Mouse (Mus musculus): ENCODE data around the gene Ift81. TPM values are rescaled to one million over a fixed set of nuclear protein-coding genes. Genes with fewer than 3 reads are reported as not detected.

Ift81 gene
- polyA plus RNA-seq, 1 experiment from 2014 or later, result 42.2 TPM

DNA sequence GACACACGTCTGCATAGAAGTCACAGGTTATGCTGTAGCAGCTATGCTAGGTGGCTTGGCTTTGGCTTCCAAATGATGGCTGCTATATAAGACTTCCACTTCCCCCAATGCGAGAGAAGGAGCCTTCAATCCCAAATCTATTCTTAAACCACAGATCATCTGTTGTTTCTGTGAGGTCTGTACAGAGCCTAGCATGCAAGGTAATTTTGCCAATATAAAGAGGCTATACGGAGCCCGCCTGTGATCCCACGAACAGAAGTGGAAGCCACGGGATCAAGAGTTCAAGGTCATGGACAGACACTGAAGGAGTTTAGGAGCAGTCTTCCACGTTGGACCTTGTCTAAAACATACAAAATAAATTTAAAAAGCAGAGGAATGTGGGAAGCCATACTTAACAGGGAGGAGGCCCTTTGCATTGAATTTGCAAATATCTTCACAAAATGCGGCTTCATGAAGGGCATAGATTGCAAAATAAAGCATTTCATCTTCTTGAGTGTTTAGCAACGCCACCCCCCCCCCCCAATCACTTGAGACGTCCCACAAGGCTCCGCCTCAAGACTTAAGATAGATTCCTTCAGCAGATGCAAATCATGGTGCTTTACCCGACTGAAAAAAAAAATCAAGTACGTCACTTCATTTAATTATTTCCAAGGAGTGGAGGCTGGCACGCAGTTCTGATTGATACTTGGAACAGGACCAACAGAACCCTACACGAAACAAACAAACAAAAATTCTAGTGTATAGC is 111.1 kb downstream of the Ift81 start:
- peaks cover 34% of the 10 kb centered on the region for H3K4me1 ChIP-seq
- H3K27me3 ChIP-seq (ENCODE audit: low read depth, poor library complexity, severe bottlenecking), result 0 out of 2 replicates have a peak, but pooled peaks cover 6% of the 10 kb centered on the region
- 46% methylated on average over 15 of the region's 15 CpGs for WGBS
- H3K36me3 ChIP-seq, result peaks cover 22% of the 10 kb centered on the region
- peak overlapping the region; percentile 99 for H3K27ac ChIP-seq
- DNase-seq (ENCODE audit: low spot score), result no peak
- H3K9me3 ChIP-seq (replicated peaks), result no peaks in the 10 kb centered on the region
- peak overlapping the region; percentile 99 for H3K4me3 ChIP-seq

DNA sequence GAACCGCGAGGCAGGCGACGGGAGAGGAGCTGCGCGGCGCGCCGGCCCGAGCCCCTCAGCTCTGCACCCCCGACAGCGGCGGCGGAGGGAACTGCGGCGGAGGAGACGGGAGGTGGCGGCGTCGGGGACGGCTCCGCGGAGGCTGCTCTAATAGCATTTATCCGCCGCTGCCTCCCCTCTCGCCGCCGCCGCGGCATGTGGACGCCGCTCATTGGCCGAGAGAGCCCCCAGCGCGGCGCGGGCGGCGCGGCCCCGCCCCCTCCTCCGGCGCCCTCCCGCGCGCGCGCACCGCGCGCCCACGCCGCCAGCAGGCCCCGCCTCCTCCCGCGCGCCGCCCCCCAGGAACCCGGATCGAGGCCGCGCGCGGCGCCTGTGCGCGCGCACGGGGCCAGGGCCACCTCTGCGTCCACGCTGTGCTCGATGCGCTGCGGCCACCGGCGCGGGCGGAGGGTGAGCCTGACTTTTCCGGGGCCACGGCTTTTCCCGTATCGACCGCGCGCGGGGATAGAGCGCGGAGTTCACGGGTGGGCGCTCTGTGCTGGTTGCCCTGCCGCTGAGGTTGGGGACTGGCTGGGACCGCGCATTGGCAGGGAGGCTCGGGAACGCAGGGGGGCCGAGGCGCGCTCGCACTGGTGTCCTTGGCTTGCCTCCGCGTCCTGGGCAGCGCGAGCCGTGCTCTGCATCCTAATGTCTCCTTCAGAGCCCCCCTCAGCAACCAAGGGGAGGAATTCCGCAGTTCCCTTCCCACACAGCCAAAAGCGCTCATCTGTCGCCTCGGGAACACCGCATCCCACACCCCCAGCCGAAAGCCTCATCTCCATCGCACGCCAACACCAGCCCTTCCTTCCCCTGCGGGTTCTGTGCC is 112.0 kb downstream of the Ift81 start, which contains the start of gene Atp2a2:
Gene Atp2a2, minus strand, starts transcription at position 149 of the 865 bp plus-strand sequence.
- 0 out of 2 replicates have a peak, but pooled peaks cover 6% of the 10 kb centered on the region for H3K27me3 ChIP-seq (ENCODE audit: low read depth, poor library complexity, severe bottlenecking)
- peaks cover 29% of the 10 kb centered on the region for H3K36me3 ChIP-seq
- peak within 1 kb of the TSS; percentile 99 for H3K27ac ChIP-seq
- 3% methylated on average over 84 of the region's 113 CpGs for WGBS
- DNase-seq (ENCODE audit: low spot score), result peak; percentile 93
- peak within 1 kb of the TSS; percentile 99 for H3K4me3 ChIP-seq
- H3K9me3 ChIP-seq (replicated peaks), result no peaks in the 10 kb centered on the region
- H3K4me1 ChIP-seq, result peaks cover 37% of the 10 kb centered on the region

DNA sequence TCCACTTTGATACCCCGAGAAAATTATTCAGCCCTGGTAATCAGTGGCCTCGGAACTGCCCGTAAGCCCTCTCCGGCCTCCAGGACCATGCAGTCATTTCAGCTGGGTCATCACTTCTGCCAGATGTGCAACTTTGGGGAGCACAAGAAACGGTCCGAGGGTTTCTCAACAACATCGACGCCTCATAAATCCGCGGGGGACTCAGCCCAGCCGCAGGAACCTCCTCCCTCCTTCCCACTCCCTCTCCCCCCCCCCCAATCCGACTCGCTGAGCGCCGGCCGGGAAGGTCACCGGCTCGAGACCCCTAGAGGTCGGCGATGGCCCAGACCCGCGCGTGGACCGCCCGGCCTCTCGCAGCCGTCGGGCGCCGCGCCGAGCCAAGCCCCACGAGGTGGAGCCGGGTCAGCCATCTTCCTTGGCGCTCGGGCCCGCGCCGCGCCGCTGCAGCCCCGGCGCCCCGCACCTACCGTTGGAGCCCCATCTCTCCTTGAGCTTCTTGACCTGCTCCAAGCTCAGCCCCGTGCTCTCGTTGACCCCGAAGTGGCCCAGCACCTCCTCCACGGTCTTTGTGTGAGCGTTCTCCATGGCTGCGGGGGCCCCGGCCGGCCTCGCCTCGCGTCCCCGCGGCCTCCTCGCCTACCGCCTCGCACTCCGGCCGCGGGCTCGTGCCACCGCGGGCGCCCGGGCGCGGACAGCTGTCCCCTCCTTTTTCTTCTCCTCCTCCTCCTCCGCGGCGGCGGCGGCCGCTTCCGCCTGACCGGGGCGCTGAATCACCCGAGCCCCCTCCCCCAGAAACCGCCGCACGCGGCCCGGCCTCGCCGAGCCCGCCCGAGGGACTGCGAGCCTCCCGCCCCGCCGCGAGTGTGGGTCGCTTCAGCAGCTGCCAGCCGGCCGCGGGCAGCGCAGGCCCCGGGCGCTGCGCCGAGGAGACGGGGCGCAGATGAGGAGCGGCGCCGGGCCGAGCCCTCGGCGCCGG is 112.9 kb downstream of the Ift81 start:
- Histone ChIP-seq H3K36me3 (peaks cover 38% of the 10 kb centered on the region), H3K27ac (peak overlapping the region; percentile 99), H3K4me3 (peak overlapping the region; percentile 99), H3K4me1 (peaks cover 37% of the 10 kb centered on the region), H3K9me3 (replicated peaks) (no peaks in the 10 kb centered on the region), H3K27me3 (ENCODE audit: low read depth, poor library complexity, severe bottlenecking) (0 out of 2 replicates have a peak, but pooled peaks cover 6% of the 10 kb centered on the region)
- DNase-seq (ENCODE audit: low spot score), result peak; percentile 81
- WGBS, result under 1% methylated on average over 113 of the region's 113 CpGs

DNA sequence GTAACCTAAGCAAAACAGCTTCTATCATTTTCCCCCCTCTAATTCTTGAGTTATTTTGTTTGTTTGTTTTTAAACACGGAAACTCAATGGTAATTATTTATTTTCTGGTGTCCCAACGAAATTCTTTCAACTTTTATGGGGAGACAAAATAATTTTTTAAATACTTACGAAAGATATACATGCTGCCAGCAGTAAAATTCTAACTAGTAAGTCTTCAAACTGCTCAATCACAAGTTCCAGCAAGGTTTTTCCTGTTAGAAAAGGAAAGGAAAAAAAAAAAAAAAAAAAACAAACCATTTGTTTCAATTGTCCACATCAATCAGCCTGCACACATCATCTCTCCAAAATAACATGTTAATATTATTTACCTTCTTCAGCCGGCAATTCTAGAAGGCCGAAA is 113.8 kb downstream of the Ift81 start:
- no peak for DNase-seq (ENCODE audit: low spot score)
- Histone ChIP-seq H3K36me3 (peaks cover 47% of the 10 kb centered on the region), H3K4me1 (peaks cover 37% of the 10 kb centered on the region), H3K4me3 (peak overlapping the region; percentile 99), H3K27ac (peak overlapping the region; percentile 99), H3K27me3 (ENCODE audit: low read depth, poor library complexity, severe bottlenecking) (0 out of 2 replicates have a peak, but pooled peaks cover 6% of the 10 kb centered on the region), H3K9me3 (replicated peaks) (no peaks in the 10 kb centered on the region)
- WGBS, result 36% methylated on average over 5 of the region's 5 CpGs

Other genes with a start within 250 kb of the Ift81 start
- 102 and 103 TPM in 2 replicates for gene Gpn3, start 242.6 kb downstream of the Ift81 start, polyA plus RNA-seq (2016; fragmentation: Nextera tagmentation; extraction: Ambion mirVana)
- 83.6 and 90.4 TPM in 2 replicates for gene Fam216a, start 242.2 kb downstream of the Ift81 start, polyA plus RNA-seq (2016; fragmentation: Nextera tagmentation; extraction: Ambion mirVana)
- 80.5 and 86.6 TPM in 2 replicates for gene Arpc3, start 222.6 kb downstream of the Ift81 start, polyA plus RNA-seq (2016; fragmentation: Nextera tagmentation; extraction: Ambion mirVana)
- gene Anapc7, start 192.8 kb downstream of the Ift81 start, polyA plus RNA-seq (2016; fragmentation: Nextera tagmentation; extraction: Ambion mirVana), result 60.4 and 66.8 TPM in 2 replicates
- 39.0 and 42.9 TPM in 2 replicates for gene Atp2a2, start 112.3 kb downstream of the Ift81 start, polyA plus RNA-seq (2016; fragmentation: Nextera tagmentation; extraction: Ambion mirVana)
- 0.08 TPM in 1 of 2 replicates, not detected in the other for gene P2rx7, start 29.4 kb upstream of the Ift81 start, polyA plus RNA-seq (2016; fragmentation: Nextera tagmentation; extraction: Ambion mirVana)
- 3.5 and 4.1 TPM in 2 replicates for gene P2rx4, start 93.0 kb upstream of the Ift81 start, polyA plus RNA-seq (2016; fragmentation: Nextera tagmentation; extraction: Ambion mirVana)
- 29.3 and 30.0 TPM in 2 replicates for gene Camkk2, start 164.9 kb upstream of the Ift81 start, polyA plus RNA-seq (2016; fragmentation: Nextera tagmentation; extraction: Ambion mirVana)
- gene Anapc5, start 206.8 kb upstream of the Ift81 start, polyA plus RNA-seq (2016; fragmentation: Nextera tagmentation; extraction: Ambion mirVana), result 489 and 505 TPM in 2 replicates
- 42.4 and 49.4 TPM in 2 replicates for gene Rnf34, start 235.5 kb upstream of the Ift81 start, polyA plus RNA-seq (2016; fragmentation: Nextera tagmentation; extraction: Ambion mirVana)